Mouse (Mus musculus) heart, embryonic 11.5 days (tissue): Measurements from ENCODE around the gene Prlr. TPM values are rescaled to one million over a fixed set of nuclear protein-coding genes. Genes with fewer than 3 reads are reported as not detected.
A peak's percentile ranks its signal among the peaks of the same experiment; 100 is the strongest.

Experiments used
- ATAC-seq: fragments of 200-750 bp; cut with Nextera tagmentation; replicated peaks from 2 replicates; pipeline ENCODE4 v1.8.0; 2017; ENCODE audit warnings: moderate library complexity; ENCODE audit not compliant: insufficient number of reproducible peaks, low FRiP score, low TSS enrichment
- H3K27ac ChIP-seq: fragments of 300-500 bp; sonication (generic); 2 replicates; pipeline ENCODE4 v1.5.1; 2014; ENCODE audit warnings: mild to moderate bottlenecking, low read depth, low read length
- H3K27me3 ChIP-seq: fragments of 300-500 bp; sonication (generic); 2 replicates; pipeline ENCODE4 v1.6.1; 2014; ENCODE audit warnings: mild to moderate bottlenecking, low read length, mixed read lengths; ENCODE audit not compliant: control insufficient read depth, insufficient read depth
- H3K36me3 ChIP-seq: fragments of 300-500 bp; sonication (generic); 2 replicates; pipeline ENCODE4 v1.6.1; 2014; ENCODE audit warnings: mild to moderate bottlenecking, low read length, moderate library complexity, mixed read lengths; ENCODE audit not compliant: control insufficient read depth, insufficient read depth
- H3K4me1 ChIP-seq: fragments of 300-500 bp; sonication (generic); 2 replicates; pipeline ENCODE4 v1.6.1; 2014; ENCODE audit warnings: low read length; ENCODE audit not compliant: control insufficient read depth, insufficient read depth
- H3K4me2 ChIP-seq: fragments of 300-500 bp; sonication (generic); 2 replicates; pipeline ENCODE4 v1.6.1; 2014; ENCODE audit warnings: mild to moderate bottlenecking, moderate library complexity
- H3K4me3 ChIP-seq: fragments of 300-500 bp; sonication (generic); 2 replicates; pipeline ENCODE4 v1.5.1; 2014; ENCODE audit warnings: low read depth, low read length
- H3K9ac ChIP-seq: fragments of 300-500 bp; sonication (generic); 2 replicates; pipeline ENCODE4 v1.6.1; 2014; ENCODE audit warnings: mild to moderate bottlenecking, low read depth, low read length, moderate library complexity
- H3K9me3 ChIP-seq: fragments of 300-500 bp; sonication (generic); replicated peaks from 2 replicates; pipeline ENCODE4 v1.6.1; 2016; ENCODE audit warnings: low read length; ENCODE audit not compliant: control insufficient read depth
- WGBS: fragments of 180-500 bp; shearing (Covaris S2); extraction: QIAGEN DNeasy Blood & Tissue Kit; methylation state at CpG from one replicate; pipeline ENCODE4 v1.1.7; 2014; ENCODE audit not compliant: insufficient replicate concordance; 5-methylcytosine and 5-hydroxymethylcytosine counted together
- polyA plus RNA-seq: library from polyadenylated mRNA; unstranded; fragments of >200 nt; fragmentation: Nextera tagmentation; extraction: Ambion mirVana; gene quantifications from 2 replicates; pipeline ENCODE4 v1.2.1, GENCODE M21; 2014

Prlr gene
- 1.3 and 4.0 TPM in 2 replicates for polyA plus RNA-seq

GRCm38 (mm10) chr15:10177083-10177482 lies at the start of gene Prlr:
Gene Prlr (plus strand): TSS chr15:10177238.
- H3K4me3 ChIP-seq, result peak within 1 kb of the TSS; percentile 49
- H3K27ac ChIP-seq, result no peak within 1 kb of the TSS
- no peak for ATAC-seq
- no peaks in the 10 kb centered on the region for H3K9me3 ChIP-seq
- peak within 1 kb of the TSS; percentile 92 for H3K4me2 ChIP-seq
- no peaks in the 10 kb centered on the region for H3K36me3 ChIP-seq
- H3K4me1 ChIP-seq, result no peaks in the 10 kb centered on the region
- peak within 1 kb of the TSS; percentile 47 for H3K9ac ChIP-seq
- WGBS, result 3% methylated on average over 9 of the region's 9 CpGs
- H3K27me3 ChIP-seq, result peaks cover 7% of the 10 kb centered on the region; the same call in 1 of the 2 replicates

GRCm38 (mm10) chr15:10133781-10134180 lies 43.3 kb upstream of the Prlr start:
- H3K4me3 ChIP-seq, result no peak overlapping the region
- no peaks in the 10 kb centered on the region for H3K27me3 ChIP-seq
- no peak overlapping the region for H3K9ac ChIP-seq
- H3K27ac ChIP-seq, result no peak overlapping the region
- no peaks in the 10 kb centered on the region for H3K9me3 ChIP-seq
- no peaks in the 10 kb centered on the region for H3K4me1 ChIP-seq
- no peaks in the 10 kb centered on the region for H3K36me3 ChIP-seq
- H3K4me2 ChIP-seq, result no peak overlapping the region
- WGBS, result 81% methylated on average over 2 of the region's 2 CpGs
- ATAC-seq, result no peak

- Histone ChIP-seq H3K36me3 (no peaks in the 10 kb centered on the region), H3K27ac (no peak overlapping the region), H3K27me3 (no peaks in the 10 kb centered on the region), H3K9me3 (no peaks in the 10 kb centered on the region), H3K4me1 (no peaks in the 10 kb centered on the region), H3K4me2 (no peak overlapping the region), H3K4me3 (no peak overlapping the region), H3K9ac (no peak overlapping the region)
- ATAC-seq, result no peak
- 56% methylated on average over 4 of the region's 4 CpGs for WGBS
Measured at GRCm38 (mm10) chr15:10134889-10135288, 42.1 kb upstream of the Prlr start.

GRCm38 (mm10) chr15:10144520-10144919 lies 32.5 kb upstream of the Prlr start:
- Histone ChIP-seq H3K27me3 (no peaks in the 10 kb centered on the region), H3K9ac (no peak overlapping the region), H3K36me3 (no peaks in the 10 kb centered on the region), H3K9me3 (no peaks in the 10 kb centered on the region), H3K4me1 (no peaks in the 10 kb centered on the region), H3K4me3 (no peak overlapping the region), H3K4me2 (no peak overlapping the region), H3K27ac (no peak overlapping the region)
- WGBS, result 77% methylated on average over 5 of the region's 5 CpGs
- no peak for ATAC-seq

GRCm38 (mm10) chr15:10148196-10148595 lies 28.8 kb upstream of the Prlr start:
- H3K36me3 ChIP-seq, result no peaks in the 10 kb centered on the region
- H3K4me1 ChIP-seq, result no peaks in the 10 kb centered on the region
- WGBS, result 85% methylated on average over 4 of the region's 4 CpGs
- no peak for ATAC-seq
- no peak overlapping the region for H3K4me2 ChIP-seq
- no peaks in the 10 kb centered on the region for H3K27me3 ChIP-seq
- no peak overlapping the region for H3K27ac ChIP-seq
- H3K9ac ChIP-seq, result no peak overlapping the region
- H3K9me3 ChIP-seq, result no peaks in the 10 kb centered on the region
- no peak overlapping the region for H3K4me3 ChIP-seq

- WGBS, result 79% methylated on average over 2 of the region's 2 CpGs
- H3K4me1 ChIP-seq, result no peaks in the 10 kb centered on the region
- no peak for ATAC-seq
Measured at GRCm38 (mm10) chr15:10160663-10161062, 16.4 kb upstream of the Prlr start.

GRCm38 (mm10) chr15:10175078-10175477 lies 2.0 kb upstream of the Prlr start:
- Histone ChIP-seq H3K4me2 (no peak overlapping the region), H3K4me1 (no peaks in the 10 kb centered on the region), H3K36me3 (no peaks in the 10 kb centered on the region), H3K9ac (no peak overlapping the region), H3K4me3 (no peak overlapping the region), H3K9me3 (no peaks in the 10 kb centered on the region), H3K27ac (no peak overlapping the region), H3K27me3 (peaks cover 7% of the 10 kb centered on the region; the same call in 1 of the 2 replicates)
- WGBS, result 79% methylated on average over 6 of the region's 6 CpGs
- ATAC-seq, result no peak

More at GRCm38 (mm10) chr15:10160663-10161062, 16.4 kb upstream of the Prlr start:
- Histone ChIP-seq H3K27me3 (no peaks in the 10 kb centered on the region), H3K9ac (no peak overlapping the region), H3K27ac (no peak overlapping the region), H3K4me3 (no peak overlapping the region), H3K9me3 (no peaks in the 10 kb centered on the region; the same call in 1 of the 2 replicates), H3K4me2 (no peak overlapping the region), H3K36me3 (no peaks in the 10 kb centered on the region)

- WGBS, result 66% methylated on average over 7 of the region's 7 CpGs
Measured at GRCm38 (mm10) chr15:10175656-10176055, 1.4 kb upstream of the Prlr start.

GRCm38 (mm10) chr15:10177519-10178130 lies 587 bp downstream of the Prlr start:
- H3K4me1 ChIP-seq, result no peaks in the 10 kb centered on the region
- H3K4me3 ChIP-seq, result peak overlapping the region; percentile 49
- H3K4me2 ChIP-seq, result peak overlapping the region; percentile 92
- H3K9me3 ChIP-seq, result no peaks in the 10 kb centered on the region
- WGBS, result 1% methylated on average over 30 of the region's 30 CpGs
- no peaks in the 10 kb centered on the region for H3K36me3 ChIP-seq
- ATAC-seq, result 0 out of 2 replicates have a peak, but pooled peaks have one; percentile 14
- H3K27me3 ChIP-seq, result peaks cover 7% of the 10 kb centered on the region; the same call in 1 of the 2 replicates
- H3K9ac ChIP-seq, result peak overlapping the region; percentile 47
- no peak overlapping the region for H3K27ac ChIP-seq

More at GRCm38 (mm10) chr15:10175656-10176055, 1.4 kb upstream of the Prlr start:
- no peak for ATAC-seq
- no peak overlapping the region for H3K4me2 ChIP-seq
- no peak overlapping the region for H3K9ac ChIP-seq
- H3K9me3 ChIP-seq, result no peaks in the 10 kb centered on the region
- H3K4me3 ChIP-seq, result no peak overlapping the region
- H3K27me3 ChIP-seq, result peaks cover 7% of the 10 kb centered on the region; the same call in 1 of the 2 replicates
- H3K36me3 ChIP-seq, result no peaks in the 10 kb centered on the region
- no peaks in the 10 kb centered on the region for H3K4me1 ChIP-seq
- no peak overlapping the region for H3K27ac ChIP-seq
